Mouse (Mus musculus): ENCODE data around the gene Fndc9.

Gene Fndc9

DNA sequence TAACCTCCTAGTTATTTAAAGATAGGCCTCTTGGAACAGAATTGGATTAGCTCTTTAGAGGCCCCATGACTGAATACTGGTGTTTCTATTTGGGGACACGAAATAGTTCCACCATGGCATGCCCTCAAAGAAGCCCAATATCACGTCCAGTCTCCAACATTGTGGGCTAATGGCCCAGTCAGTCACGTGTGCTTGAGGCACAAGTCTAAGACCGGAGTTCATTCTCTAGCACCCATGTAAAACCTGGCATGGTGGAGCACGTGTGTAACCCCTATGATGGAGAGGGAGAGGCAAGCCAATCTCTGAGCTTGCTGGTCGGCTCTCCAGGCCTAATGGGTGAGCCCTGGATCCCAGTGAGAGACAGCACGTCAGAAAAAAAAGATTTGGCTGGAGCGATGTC, 40.8 kb downstream of the Fndc9 start:
- no peak for DNase-seq (ENCODE audit: low read depth, low spot score)

DNA sequence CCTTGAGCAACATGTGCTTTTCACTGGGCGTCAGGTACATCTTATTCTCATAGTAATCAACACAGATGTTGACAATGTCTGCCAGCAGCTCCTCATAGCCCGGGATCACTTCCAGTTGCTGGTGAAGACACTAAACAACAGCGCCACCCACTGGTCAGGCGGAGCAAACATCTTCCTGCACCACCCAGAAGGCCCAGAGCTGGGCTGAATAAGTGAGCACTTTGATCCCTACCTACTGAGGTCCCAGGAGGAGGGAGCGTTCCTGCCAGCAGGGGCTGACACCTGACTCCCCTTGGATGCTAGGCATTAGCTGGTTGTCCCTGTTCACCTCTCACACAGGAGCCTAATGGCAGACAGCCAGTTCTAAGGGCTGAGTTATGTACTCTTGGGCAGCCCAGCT, 41.4 kb downstream of the Fndc9 start:
- no peak for DNase-seq (ENCODE audit: low read depth, low spot score)

DNA sequence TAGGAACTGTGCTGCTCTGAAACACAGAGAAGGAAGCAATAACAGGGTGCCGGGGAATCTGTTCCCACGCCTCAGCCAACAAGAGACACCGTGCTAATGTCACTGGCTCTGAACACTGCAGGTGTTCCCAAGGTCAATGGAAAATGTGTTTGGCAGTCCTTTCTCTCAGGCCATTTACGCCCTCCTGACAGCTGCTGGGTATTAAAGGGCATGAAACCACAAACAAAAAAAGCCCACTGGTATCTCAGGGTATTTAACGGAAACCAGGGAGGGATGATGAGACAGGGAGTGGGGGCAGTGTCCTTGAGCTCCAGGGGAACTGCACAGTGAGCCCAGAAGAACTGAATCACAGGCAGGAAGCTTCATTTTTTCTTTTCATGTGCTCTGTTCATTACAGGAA, 42.8 kb downstream of the Fndc9 start:
- no peak for DNase-seq (ENCODE audit: low read depth, low spot score)

DNA sequence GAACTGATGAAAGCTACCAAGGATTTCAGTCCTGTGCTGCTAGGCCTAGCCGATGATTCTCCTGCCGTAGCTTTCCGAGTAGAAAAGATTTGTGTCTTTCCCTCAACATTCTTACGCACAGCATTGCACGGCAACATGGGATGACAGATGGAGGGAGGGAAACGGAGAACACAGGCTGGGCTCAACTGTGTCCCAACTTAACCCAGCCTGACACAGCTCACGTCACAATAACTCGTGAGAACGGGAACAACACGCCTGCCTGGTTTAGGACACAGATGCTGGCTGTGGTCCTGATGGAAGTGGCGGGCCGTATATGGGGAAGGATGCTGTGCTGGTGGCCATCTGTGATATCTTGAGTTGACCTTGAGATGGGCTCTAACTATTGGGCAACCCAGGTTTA, 43.4 kb downstream of the Fndc9 start:
- DNase-seq (ENCODE audit: low read depth, low spot score), result no peak

DNA sequence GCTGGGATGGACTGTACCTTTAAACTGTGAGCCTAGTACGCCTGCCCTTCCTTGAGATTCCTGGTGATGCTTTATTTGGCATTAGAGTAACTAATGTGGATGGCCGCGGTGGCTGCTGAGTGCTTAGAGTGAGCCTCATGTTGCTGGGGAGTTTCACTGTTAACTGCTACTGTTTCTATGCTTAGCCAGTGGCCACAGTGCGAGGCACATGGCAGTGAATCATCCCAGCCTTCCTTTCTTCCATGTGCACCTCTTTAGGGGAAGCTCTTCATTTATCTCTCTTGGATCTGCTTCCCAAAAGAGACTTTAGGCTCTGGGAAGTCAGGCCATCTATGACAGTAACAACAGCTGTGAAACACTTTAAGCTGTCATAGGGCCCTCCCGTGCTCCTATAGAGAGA, 47.3 kb downstream of the Fndc9 start:
- no peak for DNase-seq (ENCODE audit: low read depth, low spot score)

DNA sequence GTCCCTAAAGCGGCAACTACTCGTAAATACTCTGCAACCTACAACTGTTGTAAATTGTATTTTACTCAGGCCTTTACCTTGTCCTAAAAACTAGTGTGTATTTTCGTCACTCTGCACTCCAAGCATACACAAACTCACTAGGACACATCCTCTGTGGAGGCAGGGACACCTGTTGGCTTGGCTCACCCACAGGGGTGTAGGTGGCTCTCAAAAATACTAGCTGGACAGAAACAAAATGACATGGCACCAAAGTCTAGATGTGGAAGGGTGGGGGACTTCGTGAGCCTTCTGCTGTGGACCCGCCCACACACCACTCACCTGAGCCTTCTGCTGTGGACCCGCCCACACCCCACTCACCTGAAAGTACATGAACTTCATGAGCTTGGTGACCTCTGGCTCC, 48.5 kb downstream of the Fndc9 start:
- DNase-seq (ENCODE audit: low read depth, low spot score), result no peak

DNA sequence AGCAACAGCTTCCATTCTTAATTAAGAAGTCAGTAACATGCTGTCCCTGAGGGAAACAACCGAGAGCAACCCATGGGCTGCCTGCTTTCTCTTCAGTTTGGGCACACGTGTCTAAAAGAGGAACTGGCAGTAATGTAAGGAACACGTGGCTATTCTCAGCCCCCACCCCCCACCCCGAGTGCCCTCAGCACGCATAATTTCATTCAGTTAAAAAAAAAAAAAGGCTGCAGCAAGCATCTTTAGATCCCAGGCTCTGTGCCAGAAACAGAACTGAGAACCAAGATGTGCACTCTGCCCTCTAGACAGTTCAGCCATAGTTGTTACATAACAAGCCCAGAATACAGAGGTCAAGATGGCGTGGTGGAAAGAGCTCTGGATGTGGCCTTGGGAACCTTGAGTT, 51.5 kb downstream of the Fndc9 start:
- DNase-seq (ENCODE audit: low read depth, low spot score), result no peak

DNA sequence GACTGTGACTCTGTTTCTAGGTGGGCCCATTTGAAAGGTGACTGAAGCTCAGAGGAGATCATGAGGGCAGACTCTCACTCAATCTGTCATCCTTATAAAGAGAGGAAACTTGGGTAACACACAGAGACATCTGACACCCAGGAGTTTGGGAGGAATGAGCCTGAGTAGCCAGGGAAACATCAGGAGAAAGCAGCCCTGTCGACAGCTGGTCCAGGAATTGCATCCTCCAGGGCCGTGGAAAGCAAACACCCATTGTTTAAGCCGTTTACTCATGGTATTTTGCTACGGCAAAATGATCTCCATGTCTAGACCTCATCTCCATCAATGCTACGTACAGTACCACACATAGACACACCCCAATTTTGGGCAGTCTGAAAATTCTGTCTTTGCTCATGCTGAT, 52.8 kb downstream of the Fndc9 start:
- DNase-seq (ENCODE audit: low read depth, low spot score), result no peak

DNA sequence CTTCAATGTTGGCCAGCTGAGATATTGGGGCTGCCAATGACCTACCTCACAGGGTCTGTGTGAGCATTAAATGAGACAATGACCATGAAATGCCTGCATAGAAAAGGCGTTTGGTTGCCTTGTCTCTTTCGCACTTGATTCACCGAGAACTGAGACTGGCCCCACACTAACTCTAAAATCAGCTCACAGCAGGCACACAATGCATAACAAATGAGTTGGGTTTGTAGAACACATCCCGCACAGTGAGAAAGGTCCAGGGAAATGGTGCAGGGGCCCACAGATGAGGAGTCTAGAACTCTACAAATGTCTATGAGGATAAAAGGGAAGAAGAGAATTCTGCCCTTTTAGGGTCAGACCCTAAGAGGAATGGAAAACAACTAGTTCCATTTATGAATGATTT, 53.7 kb downstream of the Fndc9 start:
- DNase-seq (ENCODE audit: low read depth, low spot score), result no peak

All from embryo, embryonic 11.5 days (tissue).